Mouse (Mus musculus) thymus, adult 18-20 months (tissue): ENCODE measurements around the gene Guca2b.

ENCODE experiments used
- DNase-seq, 2 experiments: peaks; one replicate each; pipeline ENCODE4 v3.0.0; 2022; ENCODE audit warnings: mixed read lengths in 2 of 2

Gene Guca2b

DNA sequence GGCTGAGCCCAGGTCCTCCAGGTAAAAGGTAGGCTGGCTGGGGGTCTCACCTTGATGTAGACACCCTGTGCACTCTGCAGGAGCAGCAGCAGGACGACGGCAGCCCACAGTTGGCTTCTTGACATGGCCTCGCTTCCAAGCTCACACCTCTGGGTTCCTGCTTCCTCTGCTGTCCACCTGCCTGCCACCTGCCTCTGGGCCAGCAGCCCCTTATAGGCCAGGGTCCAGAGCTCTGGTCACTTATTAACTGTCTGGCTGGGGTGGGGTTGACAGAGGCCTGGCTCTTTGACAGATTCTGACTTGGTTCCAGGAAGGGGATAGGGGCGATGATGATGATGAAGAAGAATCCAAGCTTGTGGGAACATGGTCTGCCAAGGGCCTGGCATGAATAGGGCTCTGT, at the start of gene Guca2b:
Gene Guca2b, minus strand, starts transcription at position 224 of the 400 bp plus-strand sequence.
- no peak for DNase-seq

DNA sequence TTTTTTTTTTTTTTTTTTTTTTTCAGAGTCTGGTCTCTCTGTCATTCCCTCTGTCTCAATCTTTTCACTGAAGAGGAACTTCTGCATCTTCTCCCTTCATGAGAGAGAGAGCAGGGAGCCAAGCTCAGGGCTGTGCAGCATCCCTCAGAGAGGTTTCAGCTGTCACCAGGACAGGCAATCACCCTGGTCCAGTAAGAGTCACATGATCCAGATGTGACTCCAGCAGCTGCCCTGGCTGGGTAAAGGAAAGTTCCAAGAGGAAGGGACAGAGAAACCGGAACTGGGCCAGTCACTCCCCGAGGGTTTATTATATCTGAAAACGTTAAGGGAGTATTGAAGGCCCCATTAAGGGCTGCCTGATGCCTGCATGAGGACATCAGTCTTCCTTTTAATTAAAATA, 49.0 kb upstream of the Guca2b start:
- no peak for DNase-seq

DNA sequence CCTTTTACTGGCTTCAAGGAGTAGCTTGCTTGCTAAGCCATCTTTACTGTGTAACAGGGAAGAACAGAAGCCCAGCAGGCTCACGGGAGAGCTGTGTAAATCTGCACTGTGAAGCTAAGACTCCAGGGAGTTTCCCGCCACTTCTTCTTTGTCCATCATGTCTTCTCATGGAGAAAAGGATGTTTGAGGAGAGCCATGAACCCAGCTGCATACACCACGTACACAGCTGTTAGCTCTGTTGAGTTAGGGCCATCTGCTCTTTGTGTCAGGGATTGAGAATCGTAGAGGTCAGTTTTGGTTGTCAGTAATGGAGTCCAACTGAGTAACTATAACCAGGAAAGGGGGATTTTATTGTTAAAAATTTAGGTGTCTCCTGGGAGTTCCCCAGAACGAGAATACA, 48.6 kb upstream of the Guca2b start:
- no peak for DNase-seq

DNA sequence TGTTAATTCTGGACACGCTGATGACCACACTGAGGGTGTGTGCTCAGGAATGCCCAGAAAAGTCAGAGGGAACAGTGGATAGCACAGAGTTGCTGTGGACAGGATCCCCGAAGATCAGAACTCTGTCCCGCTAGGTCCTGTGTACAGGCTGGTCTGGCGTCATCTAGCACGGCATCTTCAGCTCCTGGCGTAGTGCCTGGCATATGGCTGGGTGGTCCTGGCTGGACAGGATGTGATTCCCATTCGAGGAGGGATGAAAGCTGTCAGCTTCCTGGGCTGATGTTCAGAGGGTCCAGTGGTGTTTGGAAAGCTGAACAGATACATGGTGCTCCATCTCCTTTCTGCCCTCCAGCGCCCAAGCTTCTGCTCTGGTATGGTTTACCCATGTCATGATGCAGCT, 45.2 kb upstream of the Guca2b start:
- DNase-seq = no peak

DNA sequence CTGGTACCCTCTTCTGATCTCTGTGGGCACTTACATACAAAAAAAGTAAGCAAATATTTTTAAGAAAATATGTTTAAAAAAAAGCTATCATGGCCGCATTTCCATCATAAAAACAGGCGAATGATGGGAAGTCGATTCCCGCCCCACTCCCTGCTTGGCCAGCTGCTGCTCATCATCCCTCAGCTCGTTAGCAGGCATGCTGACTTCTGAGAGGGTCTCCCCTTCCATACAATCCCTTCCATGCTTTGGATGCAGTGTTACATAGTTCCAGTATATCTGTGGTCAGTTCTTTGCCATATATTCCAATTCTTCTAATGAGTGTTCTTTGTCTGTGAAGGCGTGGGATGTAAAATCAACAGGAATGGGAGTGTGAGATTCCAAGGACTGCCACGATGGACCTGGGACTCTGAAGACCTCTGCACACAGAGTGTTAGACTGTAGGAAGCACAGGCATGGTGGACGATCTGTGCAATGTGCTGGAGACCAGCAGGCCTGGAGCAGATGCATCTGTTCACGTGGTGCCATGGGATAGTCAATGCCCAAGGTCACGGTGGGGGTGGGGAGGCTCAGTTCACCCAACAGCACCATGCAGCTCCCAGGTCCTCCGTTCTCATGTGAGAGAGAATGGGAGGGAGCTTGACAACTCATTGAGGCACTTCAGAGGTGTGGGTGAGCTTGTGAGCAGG, 42.7 kb upstream of the Guca2b start:
- no peak for DNase-seq

DNA sequence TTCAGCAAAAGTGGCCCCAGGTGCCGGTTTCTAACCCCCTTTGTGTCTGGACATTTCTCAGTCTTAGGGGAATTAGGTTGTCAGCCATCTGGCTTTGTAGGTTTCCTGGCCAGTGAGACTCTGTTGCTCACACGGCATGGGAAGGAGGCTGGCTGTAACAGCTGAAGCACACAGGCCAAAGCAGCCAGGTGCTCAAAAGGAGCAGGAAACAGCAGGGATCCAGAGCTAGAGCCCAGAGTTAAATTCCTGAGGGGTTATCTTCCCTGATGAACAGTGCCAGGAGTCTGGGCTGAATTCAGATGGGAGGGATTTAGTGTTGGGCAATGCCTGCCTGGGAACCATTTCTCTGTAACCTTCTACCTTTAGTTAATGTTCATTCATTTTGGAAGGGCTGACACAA, 39.6 kb upstream of the Guca2b start:
- DNase-seq = no peak

DNA sequence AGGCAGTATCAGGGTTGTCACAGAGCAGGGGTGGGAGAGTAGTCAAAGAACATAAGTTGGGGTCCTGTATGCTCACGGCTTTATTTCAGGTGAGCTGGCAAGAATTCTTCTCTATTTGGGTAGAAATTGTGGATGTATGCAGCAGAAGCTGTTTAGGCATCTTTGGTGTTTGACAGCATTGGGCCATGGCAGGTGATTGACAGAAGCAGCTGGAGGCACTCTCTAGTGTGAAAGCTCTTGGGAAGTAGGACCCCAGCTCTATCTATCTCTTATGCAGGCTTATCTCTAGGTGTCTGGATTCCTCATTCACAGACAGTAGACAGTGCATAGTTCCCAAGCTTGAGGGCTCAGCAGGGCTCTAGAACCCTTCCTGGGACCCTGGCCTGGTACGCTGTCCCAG, 27.0 kb upstream of the Guca2b start:
- no peak for DNase-seq

DNA sequence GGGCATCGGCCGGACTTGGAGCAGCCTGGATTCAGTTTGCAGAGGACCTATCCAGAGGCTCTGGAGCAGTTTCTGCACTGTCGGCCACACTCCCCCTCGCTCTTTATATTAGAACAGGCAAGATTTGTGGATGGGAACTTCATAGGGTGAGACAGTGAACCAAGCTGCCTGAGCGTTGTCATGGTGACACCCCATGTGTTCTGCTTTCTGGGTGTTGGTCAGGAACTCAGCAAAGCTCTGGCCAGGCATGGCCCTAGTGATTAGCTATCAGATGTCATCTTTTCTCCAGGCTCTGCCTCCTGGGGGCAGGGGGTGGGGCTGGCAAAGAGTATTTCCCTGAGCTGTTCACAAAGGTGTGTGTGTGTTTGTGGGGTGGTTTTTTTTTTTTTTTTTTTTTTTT, 23.8 kb upstream of the Guca2b start:
- no peak for DNase-seq

DNA sequence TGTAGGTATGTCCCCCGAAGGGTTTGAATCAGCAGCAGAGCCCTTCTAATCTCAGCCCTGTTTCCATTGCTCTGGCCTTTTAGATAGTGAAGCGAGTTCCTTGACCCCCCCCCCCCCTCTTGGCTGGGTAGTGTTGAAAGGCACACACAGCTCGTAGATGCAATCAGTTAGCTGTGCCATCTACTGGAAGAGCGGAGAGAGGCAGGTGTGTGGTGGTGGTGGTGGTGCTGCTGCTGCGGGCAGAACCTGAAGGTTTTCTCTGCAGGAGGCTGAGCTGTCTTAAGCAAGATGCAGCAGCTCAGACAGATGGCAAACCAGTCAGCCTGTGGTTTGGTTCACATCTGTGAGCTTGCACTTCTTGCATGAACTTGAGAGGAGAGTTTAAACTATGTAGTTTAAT, 13.9 kb upstream of the Guca2b start:
- DNase-seq = peak; percentile 65 to 79

DNA sequence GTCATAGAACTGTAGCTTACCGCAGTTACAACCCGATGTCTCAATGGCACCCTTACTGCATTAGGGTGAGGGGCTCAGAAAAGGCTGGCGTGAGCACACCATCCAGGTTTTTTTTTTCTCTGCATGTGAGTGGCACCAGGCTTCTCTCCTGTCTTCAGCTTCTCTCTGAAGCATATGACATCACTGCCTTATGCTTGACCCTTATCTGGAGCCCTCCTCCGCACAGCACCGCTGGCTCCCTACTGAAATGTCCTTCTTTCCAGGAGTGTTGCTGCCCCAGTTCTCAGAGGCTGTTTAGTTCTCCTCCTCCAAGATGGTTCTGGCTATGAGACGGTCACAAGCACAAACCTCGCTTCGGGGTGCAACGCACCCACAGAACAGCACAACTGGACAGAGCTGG, 12.4 kb upstream of the Guca2b start:
- no peak for DNase-seq

DNA sequence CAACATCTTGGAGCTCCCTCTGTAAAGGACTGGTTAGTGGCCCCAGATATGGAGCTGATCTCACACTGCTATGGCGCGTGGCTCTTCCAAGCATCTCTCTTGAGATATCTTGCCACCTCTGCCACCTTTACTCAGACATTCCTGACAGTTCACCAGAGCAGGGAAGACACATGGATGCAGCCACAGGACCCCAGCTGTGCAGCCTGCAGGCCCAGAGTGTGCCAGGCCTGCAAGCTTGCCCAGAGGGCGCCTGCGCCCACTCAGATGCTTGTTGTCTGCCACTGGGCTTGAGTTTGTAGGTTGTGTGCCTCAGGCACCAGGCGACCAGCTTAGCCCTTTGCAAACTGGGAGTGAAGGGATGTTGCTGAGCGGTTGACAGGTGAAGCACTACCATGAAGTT, 12.0 kb upstream of the Guca2b start:
- no peak for DNase-seq

DNA sequence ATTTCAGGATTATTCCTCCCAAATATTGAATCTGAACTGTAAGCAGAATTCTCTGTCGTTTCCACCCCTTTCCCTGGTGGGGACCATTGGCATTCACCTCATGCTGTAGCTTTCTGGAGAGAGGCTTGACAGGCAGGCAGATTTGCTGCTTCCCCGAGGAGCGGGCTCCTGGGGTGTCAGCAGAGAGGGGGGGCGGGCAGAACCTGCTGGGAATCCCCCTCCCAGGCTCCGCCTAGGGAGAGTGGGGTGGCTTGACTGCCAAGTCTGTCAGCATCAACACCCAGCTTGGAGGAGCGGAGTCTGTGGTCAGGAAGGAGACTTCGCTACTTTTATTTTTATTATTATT, 11.4 kb upstream of the Guca2b start:
- DNase-seq = no peak

DNA sequence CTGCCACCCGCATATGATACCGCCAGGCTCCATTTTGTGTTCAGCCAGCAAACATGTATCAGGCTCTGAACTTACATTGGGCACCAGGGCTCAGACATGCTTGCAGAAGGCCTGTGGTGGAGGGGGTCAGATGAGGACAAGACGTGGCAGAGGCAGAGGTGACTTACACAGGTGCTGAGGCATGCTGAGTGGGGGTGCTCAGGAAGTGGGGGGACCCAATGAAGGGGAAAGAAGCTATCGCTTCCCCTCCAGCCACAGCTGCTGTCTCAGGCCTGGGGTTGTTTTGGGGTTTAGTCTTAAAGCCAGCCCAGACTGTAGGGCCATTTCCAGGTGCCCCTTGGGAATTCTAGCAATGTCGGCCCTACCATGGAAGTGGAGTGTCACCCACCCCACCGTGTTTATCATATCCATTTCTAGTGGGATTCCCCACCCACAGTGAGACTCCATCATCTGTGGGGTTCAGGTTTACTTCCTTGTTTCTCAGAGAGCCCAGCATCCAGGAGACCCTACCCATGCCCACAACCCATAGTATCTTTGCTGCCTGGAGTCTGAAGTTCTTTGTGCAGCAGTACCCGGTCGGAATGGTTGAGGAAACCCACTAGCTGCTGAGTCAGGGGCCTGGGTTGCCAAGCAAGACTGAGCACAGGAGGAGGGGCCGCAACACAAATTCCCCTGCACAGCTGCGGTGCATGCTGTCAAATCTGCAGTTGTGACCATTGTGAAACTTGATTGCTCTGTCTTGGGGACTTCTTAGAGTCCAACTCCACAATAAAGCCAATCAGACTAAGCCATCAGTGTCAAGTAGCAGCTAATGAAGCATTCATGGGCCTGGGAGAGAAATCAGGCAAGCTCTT, 10.8 kb upstream of the Guca2b start:
- DNase-seq = peak; percentile 68 to 84

DNA sequence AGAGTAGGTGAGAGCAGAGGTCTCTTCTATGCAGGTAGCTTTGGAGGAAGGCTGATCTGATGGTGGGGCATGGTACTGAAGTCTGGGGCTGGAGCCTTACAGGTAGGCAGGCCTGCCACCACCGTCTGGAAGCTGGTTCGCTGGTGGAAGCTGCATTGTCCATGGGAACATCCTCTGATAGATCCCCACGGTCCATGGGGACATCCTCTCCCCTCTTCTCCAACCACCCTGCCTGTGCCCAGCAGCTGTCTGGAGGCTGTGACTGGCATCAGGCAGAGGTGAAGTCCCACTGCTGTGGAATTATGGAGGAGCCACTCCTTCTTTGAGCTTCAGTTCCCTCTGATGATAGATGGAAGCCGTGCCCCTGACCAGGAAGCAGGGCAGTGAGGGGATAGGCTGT, 9.8 kb upstream of the Guca2b start:
- no peak for DNase-seq

DNA sequence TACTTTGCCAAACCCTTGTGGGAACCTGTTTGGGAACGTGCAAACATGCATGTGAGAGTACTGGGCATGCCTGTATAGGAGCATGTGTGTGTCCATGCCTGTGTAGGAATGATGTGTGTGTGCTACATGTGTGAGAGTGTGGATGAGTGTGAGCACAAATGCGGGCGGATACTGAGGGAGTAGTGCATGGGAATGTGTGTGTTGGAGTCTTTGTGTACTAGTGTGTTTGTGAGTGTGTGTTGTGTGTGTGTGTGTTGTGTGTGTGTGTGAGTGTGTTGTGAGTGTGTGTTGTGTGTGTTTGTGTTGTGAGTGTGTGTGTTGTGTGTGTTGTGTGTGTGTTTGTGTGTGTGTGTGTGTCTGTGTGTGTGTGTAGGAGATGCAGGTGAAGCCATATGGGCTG, 9.4 kb upstream of the Guca2b start:
- no peak for DNase-seq

DNA sequence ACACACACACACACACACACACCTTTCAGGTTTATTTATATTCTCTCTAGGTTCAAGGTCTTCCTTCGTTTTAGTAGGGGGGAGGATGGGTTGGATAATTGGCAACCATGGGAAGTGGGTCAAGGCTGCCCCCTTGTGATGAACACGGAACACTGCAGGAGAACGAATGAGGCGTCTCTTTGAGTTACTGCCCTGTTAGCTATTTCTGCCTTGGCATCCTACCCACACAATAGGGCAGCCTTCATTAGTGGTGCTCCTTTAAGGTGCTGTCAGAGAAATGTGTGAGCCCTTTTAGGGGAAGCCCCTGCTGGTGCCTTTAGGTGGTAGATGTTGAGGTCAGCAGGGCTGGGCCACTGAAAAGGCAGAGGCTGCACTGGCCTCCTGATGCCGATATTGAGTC, 8.7 kb upstream of the Guca2b start:
- DNase-seq = no peak

DNA sequence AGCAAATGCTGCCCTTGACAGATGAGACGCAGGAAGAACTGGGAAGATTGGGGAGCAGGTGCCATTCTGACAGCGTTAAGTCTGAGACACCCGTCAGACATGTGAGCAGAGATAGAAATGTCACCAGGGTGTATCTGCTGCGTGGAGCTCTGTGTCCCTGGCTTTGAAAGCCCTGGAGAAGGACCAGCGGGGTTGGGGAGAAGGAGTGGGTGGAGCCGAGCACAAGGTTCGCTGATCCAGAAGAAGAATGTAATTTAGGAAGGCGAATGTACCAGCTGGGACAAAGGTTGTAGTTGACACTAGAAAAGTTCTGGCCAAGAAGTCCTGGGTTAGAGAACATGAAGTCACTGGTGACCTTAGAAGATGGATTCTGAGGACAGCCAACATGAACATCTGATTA, 7.4 kb upstream of the Guca2b start:
- no peak for DNase-seq

DNA sequence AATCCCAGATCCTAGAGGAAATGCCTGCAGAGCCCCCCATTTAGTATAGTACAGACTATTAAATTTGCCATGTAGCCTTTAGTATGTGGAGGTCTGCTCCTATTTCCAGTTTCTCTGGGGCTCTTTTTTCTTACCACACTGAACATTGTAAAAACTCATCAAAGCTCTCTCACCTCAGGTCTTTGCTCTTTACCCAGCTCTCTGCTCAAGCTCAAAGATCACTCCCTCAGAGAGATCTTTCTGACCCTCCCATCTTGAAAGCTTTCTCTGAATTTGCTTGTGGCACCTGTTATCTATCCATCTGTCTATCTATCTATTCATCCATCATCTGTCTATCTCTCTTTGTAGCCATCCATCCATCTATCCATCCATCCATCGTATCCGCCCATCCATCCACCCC, 6.4 kb upstream of the Guca2b start:
- no peak for DNase-seq

DNA sequence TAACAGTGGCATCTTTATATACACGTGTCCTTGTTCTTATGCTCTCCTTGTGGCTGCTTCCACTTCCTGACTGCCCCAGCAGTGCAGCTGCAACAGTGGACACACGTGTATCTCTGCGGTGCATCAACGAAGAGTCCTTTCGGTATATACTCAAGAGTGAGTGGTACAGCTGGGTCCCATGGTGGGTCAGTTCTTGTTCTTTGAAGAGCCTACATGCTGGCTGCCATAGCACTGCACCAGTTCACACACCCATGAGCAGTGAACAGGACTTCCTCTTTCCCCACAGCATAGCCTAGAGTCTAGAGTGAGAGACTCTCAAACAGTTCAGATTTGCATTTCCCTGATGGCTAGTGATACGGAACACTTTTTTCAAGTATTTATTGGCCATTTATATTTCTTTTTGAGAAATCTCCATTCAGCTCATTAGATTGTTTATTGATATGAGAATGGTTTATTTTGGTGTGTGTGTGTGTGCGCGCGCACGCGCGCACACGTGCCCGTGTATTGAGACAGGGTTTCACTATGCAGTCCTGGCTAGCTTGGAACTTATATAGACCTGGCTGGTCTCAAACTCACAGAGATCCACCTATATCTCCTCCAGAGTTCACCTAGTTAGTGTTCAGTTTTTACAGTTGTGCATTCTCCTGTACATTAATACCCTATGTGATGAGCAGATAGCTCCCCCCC, 4.8 kb upstream of the Guca2b start:
- no peak for DNase-seq

DNA sequence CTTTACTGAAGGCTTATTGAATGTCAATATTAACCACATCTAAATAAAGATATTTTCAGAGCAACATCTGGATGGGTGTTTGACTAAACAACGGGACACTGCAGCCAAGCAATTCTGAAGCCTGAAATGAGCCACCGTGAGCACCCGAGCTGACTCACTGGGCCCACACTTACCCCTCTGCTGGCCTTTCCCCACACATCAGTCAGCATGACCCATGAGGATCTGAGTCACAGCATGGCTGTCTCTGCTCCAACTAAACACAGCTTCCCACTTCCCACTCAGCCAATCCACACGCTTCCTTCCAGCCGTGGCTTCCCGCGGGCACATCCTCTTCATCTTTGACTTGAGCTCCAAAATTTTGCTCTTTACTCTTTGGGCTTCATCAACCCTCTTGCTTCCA, 4.2 kb upstream of the Guca2b start:
- DNase-seq = no peak

DNA sequence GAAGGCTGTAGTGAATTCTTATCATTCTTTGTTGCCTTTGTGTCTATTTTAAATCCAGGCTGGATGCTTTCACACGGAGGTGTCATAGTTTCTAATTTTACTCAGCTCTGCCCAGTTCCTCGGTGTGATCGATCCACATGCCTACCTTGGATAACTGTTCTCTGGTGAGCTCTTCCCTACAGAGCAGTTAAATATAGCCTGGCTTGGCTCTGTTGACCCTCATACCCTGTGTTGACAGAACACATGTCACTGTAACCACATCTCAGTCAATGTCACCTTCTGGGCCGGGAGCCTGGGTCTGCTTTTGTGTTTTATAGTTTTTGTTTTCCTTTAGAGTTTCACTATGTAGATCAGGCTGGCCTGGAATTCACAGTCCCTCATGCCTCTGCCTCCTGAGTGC, 3.4 kb upstream of the Guca2b start:
- no peak for DNase-seq

DNA sequence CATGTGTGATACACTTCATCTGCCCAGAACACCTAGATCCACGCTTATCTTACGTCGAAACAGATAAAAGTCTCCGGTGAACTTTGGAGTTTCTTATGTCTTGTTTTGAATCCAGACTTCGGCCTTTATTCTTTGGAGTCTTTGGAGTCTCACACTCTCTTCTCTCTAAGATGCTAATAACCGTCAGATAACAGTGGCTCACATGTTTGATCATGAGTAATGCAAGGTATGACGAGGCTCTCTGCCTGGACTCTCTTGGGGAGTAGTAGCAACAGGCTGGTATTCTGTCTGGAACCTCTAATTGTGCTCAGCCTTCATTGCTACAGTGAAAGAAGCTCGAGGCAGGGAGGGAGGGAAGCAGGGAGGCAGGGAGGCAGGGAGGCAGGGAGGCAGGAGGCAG, 1.3 kb upstream of the Guca2b start:
- DNase-seq = no peak

DNA sequence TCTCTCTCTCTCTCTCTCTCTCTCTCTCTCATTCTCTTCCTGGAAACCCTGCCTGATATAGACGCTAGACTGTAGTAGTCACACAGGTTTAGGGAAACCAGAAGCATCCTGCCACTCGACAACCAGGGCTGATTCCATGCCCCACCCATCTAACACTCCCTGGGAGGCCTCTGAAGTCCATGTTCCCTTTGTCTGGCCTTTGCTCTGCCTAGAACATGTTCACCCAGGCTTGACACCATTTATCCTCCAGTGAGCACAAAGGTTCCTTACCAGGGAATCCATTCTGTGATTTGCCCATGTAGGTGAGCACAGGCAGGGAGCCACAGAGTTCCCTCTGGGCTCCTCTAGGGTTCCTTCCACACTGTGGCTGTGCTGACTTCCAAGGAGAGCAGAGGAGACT, 508 bp downstream of the Guca2b start:
- DNase-seq = no peak

DNA sequence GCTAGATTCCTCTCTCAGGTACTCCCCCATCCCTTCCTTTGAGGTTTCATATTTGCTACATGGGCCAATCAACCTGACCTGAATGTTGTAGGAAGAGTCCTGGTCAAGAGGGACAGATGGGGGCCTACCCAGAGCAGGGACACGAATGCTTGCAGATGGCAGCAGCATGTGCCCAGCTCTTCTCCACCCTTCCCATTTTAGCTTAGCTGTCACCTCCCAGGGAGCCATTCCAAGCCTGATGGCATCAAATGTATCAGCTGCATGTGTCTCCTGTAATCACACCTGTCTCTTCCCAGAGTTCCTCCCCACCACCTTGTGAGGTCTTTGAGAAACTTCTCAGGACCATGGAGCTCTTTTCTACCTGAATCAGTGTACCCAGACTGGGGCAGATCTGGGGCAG, 1.7 kb downstream of the Guca2b start:
- DNase-seq = no peak
